Mouse (Mus musculus): ENCODE measurements around the gene Rapgef2. TPM values are rescaled to one million over a fixed set of nuclear protein-coding genes. Genes with fewer than 3 reads are reported as not detected.
A peak's percentile ranks its signal among the peaks of the same experiment; 100 is the strongest.
"Not testable (repeated sequence)": the region's sequence is repeated elsewhere in the genome, so short reads cannot be mapped to it uniquely, and the experiment has no call there.

Gene Rapgef2
- polyA plus RNA-seq, 1 experiment = 6.0 TPM

DNA sequence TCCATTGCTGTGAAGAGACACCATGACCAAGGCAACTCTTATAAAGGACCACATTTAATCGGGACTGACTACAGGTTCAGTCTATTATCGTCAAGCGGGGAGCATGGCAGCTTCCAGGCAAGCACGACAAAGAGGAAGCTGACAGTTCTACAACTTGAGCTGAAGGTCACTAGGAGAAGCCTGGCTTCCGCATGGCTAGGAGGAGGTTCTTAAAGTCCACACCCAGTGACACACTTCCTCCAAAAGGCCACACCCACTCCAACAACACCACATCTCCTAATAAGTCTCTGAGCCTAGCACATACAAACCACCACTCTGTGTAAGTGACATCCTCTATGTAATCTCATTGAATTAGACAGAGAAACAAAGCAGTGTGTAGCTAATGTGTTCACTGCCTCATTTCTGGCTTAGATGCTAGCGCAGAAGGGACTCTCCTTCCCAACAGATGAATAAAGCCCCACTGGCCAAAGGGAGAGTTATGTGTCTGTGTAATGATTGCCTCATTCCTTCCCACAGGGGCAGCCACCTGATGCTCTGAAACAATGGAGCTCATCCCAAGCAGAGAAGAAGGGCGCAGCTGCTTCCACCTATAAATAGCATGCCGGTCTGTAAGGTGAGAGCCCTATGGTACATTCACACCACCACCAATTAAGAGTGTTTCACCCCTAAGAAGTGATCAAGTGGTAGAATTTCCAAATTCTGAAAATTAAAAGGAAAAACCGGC lies 48.5 kb downstream of the Rapgef2 start:
- Histone ChIP-seq H3K4me1 (ENCODE audit: control insufficient read depth, insufficient read depth, low read length) (peaks cover 3% of the 10 kb centered on the region; the same call in 1 of the 2 replicates), H3K27ac (ENCODE audit: control insufficient read depth, insufficient read depth, low read depth, low read length, poor library complexity) (peak overlapping the region; percentile 81), H3K4me3 (replicated peaks; ENCODE audit: control insufficient read depth, low read depth, low read length) (no peak overlapping the region)
- TF ChIP-seq POLR2A (IDR thresholded peaks at IDR 0.05; ENCODE audit: borderline replicate concordance, control insufficient read depth, low read depth, low read length) = no peak
- TF ChIP-seq CTCF (IDR thresholded peaks at IDR 0.05; ENCODE audit: control insufficient read depth, insufficient read depth, low read length) = no peak
- WGBS = 45% methylated on average over 9 of the region's 9 CpGs

DNA sequence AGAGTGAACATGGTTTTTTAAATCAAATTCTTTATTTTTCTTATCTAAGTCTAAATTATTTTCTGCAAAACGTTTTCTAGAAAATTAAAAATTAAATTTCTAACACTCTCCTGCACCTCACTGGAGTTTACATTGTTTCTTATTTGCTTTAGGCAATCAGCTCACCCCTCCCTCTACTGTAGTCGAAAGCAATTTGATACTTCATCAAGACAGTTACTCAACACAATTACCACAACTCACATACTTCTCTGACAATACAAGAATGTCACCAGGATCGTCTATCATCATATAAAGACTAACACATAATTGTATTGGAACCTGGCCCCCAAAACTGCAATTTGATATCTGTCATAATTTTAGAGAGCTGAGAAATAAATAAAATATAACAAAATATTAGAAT lies 51.8 kb downstream of the Rapgef2 start:
- H3K4me3 ChIP-seq (replicated peaks; ENCODE audit: control insufficient read depth, low read depth, low read length) = no peak overlapping the region
- WGBS = 21% methylated on average over 3 of the region's 3 CpGs
- no peak for TF ChIP-seq POLR2A (IDR thresholded peaks at IDR 0.05; ENCODE audit: borderline replicate concordance, control insufficient read depth, low read depth, low read length)
- no peak overlapping the region for H3K27ac ChIP-seq (ENCODE audit: control insufficient read depth, insufficient read depth, low read depth, low read length, poor library complexity)
- peaks cover 3% of the 10 kb centered on the region; the same call in 1 of the 2 replicates for H3K4me1 ChIP-seq (ENCODE audit: control insufficient read depth, insufficient read depth, low read length)

DNA sequence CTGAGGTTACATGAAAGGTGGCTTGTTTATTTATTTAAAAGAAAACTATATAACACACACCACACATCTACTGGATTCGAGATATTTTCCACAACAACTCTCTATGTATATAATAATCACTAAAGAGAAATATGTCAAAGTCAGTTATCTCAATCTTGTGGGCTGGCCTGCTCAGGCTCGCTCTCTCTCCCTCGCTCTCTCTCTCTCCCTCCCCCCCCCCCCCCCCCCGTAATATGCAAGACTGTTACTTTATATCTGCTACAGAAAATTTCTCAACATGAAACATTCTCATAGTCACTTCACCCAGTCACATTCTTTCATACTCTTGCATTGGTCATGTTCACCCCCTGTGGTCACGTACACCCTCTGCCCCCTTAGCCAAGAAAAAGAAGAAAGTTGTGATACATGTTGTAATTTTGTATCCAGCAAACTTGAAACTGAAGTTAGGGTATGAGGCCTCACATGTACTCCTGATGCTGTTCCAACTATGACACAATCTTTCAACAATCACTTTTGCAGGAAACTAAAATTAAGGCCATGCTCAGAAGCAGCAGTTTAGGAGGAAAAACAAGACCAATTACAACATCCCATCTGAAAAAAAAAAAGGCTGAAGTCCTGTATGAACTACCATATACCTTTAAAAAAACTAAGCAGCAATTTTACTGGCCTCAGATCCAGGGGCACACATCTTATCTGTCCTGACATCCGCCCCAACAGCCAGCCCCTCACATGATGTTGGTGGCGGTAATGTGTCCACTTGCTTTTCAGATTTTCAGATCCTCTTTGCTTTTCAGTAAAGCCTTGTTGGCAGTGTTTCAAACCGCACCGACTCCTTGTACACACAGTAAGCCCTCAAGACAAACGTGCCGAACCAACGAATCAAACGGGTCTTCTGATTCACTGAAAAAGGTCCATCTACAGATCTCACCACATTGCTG lies 52.6 kb downstream of the Rapgef2 start:
- peaks cover 3% of the 10 kb centered on the region; the same call in 1 of the 2 replicates for H3K4me1 ChIP-seq (ENCODE audit: control insufficient read depth, insufficient read depth, low read length)
- WGBS = 18% methylated on average over 13 of the region's 13 CpGs
- H3K27ac ChIP-seq (ENCODE audit: control insufficient read depth, insufficient read depth, low read depth, low read length, poor library complexity) = no peak overlapping the region
- TF ChIP-seq CTCF (IDR thresholded peaks at IDR 0.05; ENCODE audit: control insufficient read depth, insufficient read depth, low read length) (no peak), POLR2A (IDR thresholded peaks at IDR 0.05; ENCODE audit: borderline replicate concordance, control insufficient read depth, low read depth, low read length) (no peak)
- no peak overlapping the region for H3K4me3 ChIP-seq (replicated peaks; ENCODE audit: control insufficient read depth, low read depth, low read length)

DNA sequence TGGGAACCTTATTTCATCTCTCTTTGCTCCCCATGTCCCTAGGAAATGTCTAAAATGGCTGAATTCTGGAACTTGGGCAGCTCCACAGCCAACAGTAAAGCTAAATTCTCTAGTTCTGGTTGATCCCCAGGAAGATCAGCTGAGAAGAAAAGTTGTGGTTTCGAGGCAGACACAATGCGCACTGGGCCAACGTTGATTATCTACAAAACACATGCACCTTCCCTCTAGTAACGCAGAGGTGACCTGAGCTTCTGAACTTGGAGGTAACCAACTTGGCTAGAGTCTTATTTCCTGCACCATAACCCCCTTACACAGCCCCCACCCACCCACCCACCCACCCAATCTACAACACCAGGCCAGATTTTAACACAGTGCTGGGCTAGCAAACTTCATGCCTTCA lies 55.6 kb downstream of the Rapgef2 start:
- Histone ChIP-seq H3K4me1 (ENCODE audit: control insufficient read depth, insufficient read depth, low read length) (peaks cover 3% of the 10 kb centered on the region; the same call in 1 of the 2 replicates), H3K27ac (ENCODE audit: control insufficient read depth, insufficient read depth, low read depth, low read length, poor library complexity) (no peak overlapping the region), H3K4me3 (replicated peaks; ENCODE audit: control insufficient read depth, low read depth, low read length) (no peak overlapping the region)
- 56% methylated on average over 4 of the region's 4 CpGs for WGBS
- TF ChIP-seq POLR2A (IDR thresholded peaks at IDR 0.05; ENCODE audit: borderline replicate concordance, control insufficient read depth, low read depth, low read length) = no peak
- TF ChIP-seq CTCF (IDR thresholded peaks at IDR 0.05; ENCODE audit: control insufficient read depth, insufficient read depth, low read length) = no peak

DNA sequence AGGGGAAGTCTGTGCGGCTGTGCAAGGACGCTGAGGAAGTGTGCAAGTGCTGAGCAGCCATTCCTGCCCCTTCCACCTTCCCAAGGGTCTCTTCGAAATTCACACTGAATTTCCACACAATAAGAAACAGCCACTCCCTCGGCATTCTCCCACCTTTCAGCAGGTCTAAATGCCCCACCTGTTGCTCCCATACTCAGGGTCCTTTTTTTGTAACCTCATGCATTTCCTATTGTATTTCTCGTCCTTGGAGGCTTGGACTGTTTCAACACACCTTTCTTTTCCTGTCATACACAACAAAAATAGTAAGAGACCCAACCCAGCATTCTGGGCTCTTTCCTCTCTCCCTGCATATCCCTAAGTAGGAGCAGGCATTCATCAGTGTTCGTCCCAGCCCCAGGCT lies 56.8 kb downstream of the Rapgef2 start:
- peak overlapping the region; percentile 52; the same call in 1 of the 2 replicates for H3K27ac ChIP-seq (ENCODE audit: control insufficient read depth, insufficient read depth, low read depth, low read length, poor library complexity)
- peaks cover 3% of the 10 kb centered on the region; the same call in 1 of the 2 replicates for H3K4me1 ChIP-seq (ENCODE audit: control insufficient read depth, insufficient read depth, low read length)
- WGBS = 16% methylated on average over 6 of the region's 6 CpGs
- TF ChIP-seq CTCF (IDR thresholded peaks at IDR 0.05; ENCODE audit: control insufficient read depth, insufficient read depth, low read length) (no peak), POLR2A (IDR thresholded peaks at IDR 0.05; ENCODE audit: borderline replicate concordance, control insufficient read depth, low read depth, low read length) (no peak)
- no peak overlapping the region for H3K4me3 ChIP-seq (replicated peaks; ENCODE audit: control insufficient read depth, low read depth, low read length)

DNA sequence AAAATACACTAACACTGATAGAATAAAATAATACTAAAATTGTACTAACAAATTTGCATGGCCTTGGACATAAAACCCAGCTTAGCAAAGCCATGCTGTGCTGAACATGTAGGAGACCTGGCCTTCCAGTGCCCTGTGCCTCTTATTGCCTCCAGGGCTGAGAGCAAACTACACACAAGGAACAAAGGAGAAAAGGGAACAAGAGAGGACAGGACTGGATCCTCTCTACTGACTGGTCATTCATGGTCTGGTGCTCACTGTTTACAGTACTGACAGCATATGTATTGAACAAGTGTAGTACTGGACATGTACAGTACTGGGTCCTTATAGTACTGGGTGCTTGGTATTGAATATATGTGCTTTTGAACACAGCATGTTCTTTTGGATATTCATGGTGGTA lies 58.0 kb downstream of the Rapgef2 start:
- H3K4me1 ChIP-seq (ENCODE audit: control insufficient read depth, insufficient read depth, low read length) = peaks cover 3% of the 10 kb centered on the region; the same call in 1 of the 2 replicates
- no peak for TF ChIP-seq CTCF (IDR thresholded peaks at IDR 0.05; ENCODE audit: control insufficient read depth, insufficient read depth, low read length)
- TF ChIP-seq POLR2A (IDR thresholded peaks at IDR 0.05; ENCODE audit: borderline replicate concordance, control insufficient read depth, low read depth, low read length) = no peak
- H3K27ac ChIP-seq (ENCODE audit: control insufficient read depth, insufficient read depth, low read depth, low read length, poor library complexity) = no peak overlapping the region
- no peak overlapping the region for H3K4me3 ChIP-seq (replicated peaks; ENCODE audit: control insufficient read depth, low read depth, low read length)

DNA sequence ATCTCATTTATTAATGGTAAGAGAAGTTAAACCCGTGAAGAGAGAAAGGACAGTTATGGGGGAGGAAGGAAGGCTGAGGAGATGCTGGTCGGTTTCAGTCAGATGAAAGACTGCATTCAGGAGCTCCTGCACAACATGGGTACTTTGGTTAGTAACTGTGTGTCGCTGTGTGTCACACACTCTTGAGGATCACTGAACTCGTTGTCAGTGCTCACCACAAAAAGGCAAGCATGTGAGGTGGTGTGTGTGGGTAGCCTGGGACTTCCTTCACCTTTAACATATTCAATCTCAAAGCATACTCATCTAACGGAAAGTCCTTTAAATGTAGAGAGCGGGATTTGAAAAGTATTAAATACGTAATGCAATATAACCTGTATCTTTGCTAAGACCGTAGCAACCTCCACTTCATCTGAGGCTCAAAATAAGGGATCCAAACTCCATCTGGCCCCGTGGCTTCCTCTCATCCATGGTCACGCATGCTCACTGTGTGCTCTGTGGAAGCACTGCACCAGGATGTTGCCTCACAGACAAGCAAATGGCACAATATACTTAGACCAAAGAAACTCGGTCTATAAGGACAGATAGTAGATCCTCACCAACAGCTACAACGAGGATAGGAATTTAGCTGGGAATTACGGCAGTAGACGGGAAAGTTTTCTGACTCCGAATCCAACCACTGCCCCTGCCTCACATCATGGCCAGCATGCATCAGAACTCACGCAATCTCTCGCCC lies 58.8 kb downstream of the Rapgef2 start:
- no peak for TF ChIP-seq POLR2A (IDR thresholded peaks at IDR 0.05; ENCODE audit: borderline replicate concordance, control insufficient read depth, low read depth, low read length)
- TF ChIP-seq CTCF (IDR thresholded peaks at IDR 0.05; ENCODE audit: control insufficient read depth, insufficient read depth, low read length) = no peak

DNA sequence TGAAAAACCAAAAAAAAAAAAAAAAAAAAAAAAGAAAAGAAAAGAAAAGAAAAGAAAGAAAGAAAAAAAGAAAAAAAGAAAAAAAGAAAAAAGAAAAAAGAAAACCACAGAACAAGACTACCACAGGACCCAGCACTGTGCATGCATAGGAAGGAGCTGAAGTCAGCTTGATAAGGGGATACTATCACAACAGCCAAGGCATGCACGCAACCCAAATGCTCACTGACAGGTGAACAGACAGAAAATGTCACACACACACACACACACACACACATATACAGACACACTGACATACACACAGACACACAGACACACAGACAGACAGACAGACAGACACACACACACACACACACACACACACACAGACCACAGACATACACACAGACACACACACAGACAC lies 59.5 kb downstream of the Rapgef2 start:
- H3K27ac ChIP-seq (ENCODE audit: control insufficient read depth, insufficient read depth, low read depth, low read length, poor library complexity); H3K4me1 ChIP-seq (ENCODE audit: control insufficient read depth, insufficient read depth, low read length); H3K4me3 ChIP-seq (replicated peaks; ENCODE audit: control insufficient read depth, low read depth, low read length): not testable (repeated sequence)
- 50% methylated on average over 1 of the region's 1 CpGs for WGBS

More for the DNA sequence above, 58.8 kb downstream of the Rapgef2 start:
- Histone ChIP-seq H3K27ac (ENCODE audit: control insufficient read depth, insufficient read depth, low read depth, low read length, poor library complexity) (peak overlapping the region; percentile 54; the same call in 1 of the 2 replicates), H3K4me3 (replicated peaks; ENCODE audit: control insufficient read depth, low read depth, low read length) (no peak overlapping the region), H3K4me1 (ENCODE audit: control insufficient read depth, insufficient read depth, low read length) (peaks cover 3% of the 10 kb centered on the region; the same call in 1 of the 2 replicates)
- 38% methylated on average over 17 of the region's 17 CpGs for WGBS
